Mouse (Mus musculus): ENCODE data around the gene Ugt1a10. TPM values are rescaled to one million over a fixed set of nuclear protein-coding genes. Genes with fewer than 3 reads are reported as not detected.

Gene Ugt1a10
- polyA plus RNA-seq, 1 experiment from 2014 or later, result not detected

- DNase-seq (ENCODE audit: low spot score), result no peak
- no peaks in the 10 kb centered on the region for H3K36me3 ChIP-seq
- no peak overlapping the region for H3K27ac ChIP-seq
- H3K27me3 ChIP-seq (ENCODE audit: low read depth, poor library complexity, severe bottlenecking), result no peaks in the 10 kb centered on the region
- H3K9me3 ChIP-seq (replicated peaks), result no peaks in the 10 kb centered on the region
- WGBS, result 68% methylated on average over 3 of the region's 3 CpGs
- no peak overlapping the region for H3K4me3 ChIP-seq
- no peaks in the 10 kb centered on the region for H3K4me1 ChIP-seq
Measured at GRCm38 (mm10) chr1:88192136-88192535, 136.9 kb downstream of the Ugt1a10 start.

GRCm38 (mm10) chr1:88195687-88196086 is 140.5 kb downstream of the Ugt1a10 start:
- WGBS, result 90% methylated on average over 1 of the region's 1 CpGs

GRCm38 (mm10) chr1:88197443-88197842 is 142.3 kb downstream of the Ugt1a10 start:
- Histone ChIP-seq H3K27ac (no peak overlapping the region), H3K36me3 (no peaks in the 10 kb centered on the region), H3K4me1 (no peaks in the 10 kb centered on the region), H3K27me3 (ENCODE audit: low read depth, poor library complexity, severe bottlenecking) (no peaks in the 10 kb centered on the region), H3K9me3 (replicated peaks) (no peaks in the 10 kb centered on the region), H3K4me3 (no peak overlapping the region)
- no peak for DNase-seq (ENCODE audit: low spot score)
- WGBS, result 81% methylated on average over 3 of the region's 3 CpGs

More at GRCm38 (mm10) chr1:88195687-88196086, 140.5 kb downstream of the Ugt1a10 start:
- Histone ChIP-seq H3K9me3 (replicated peaks) (no peaks in the 10 kb centered on the region), H3K4me3 (no peak overlapping the region), H3K27ac (no peak overlapping the region), H3K36me3 (no peaks in the 10 kb centered on the region), H3K4me1 (no peaks in the 10 kb centered on the region), H3K27me3 (ENCODE audit: low read depth, poor library complexity, severe bottlenecking) (no peaks in the 10 kb centered on the region)
- no peak for DNase-seq (ENCODE audit: low spot score)

GRCm38 (mm10) chr1:88199996-88200395 is 144.8 kb downstream of the Ugt1a10 start:
- Histone ChIP-seq H3K9me3 (replicated peaks) (no peaks in the 10 kb centered on the region; the same call in 1 of the 2 replicates), H3K4me3 (no peak overlapping the region), H3K36me3 (no peaks in the 10 kb centered on the region), H3K27ac (no peak overlapping the region), H3K27me3 (ENCODE audit: low read depth, poor library complexity, severe bottlenecking) (no peaks in the 10 kb centered on the region), H3K4me1 (peaks cover under 1% of the 10 kb centered on the region; the same call in 1 of the 2 replicates)
- DNase-seq (ENCODE audit: low spot score), result no peak
- WGBS, result 76% methylated on average over 2 of the region's 2 CpGs

- no peak within 1 kb of the TSS for H3K4me3 ChIP-seq
- 83% methylated on average over 7 of the region's 7 CpGs for WGBS
- peaks cover 5% of the 10 kb centered on the region for H3K4me1 ChIP-seq
- no peaks in the 10 kb centered on the region; the same call in 1 of the 2 replicates for H3K9me3 ChIP-seq (replicated peaks)
- no peak for DNase-seq (ENCODE audit: low spot score)
- H3K36me3 ChIP-seq, result no peaks in the 10 kb centered on the region
- no peaks in the 10 kb centered on the region for H3K27me3 ChIP-seq (ENCODE audit: low read depth, poor library complexity, severe bottlenecking)
- no peak within 1 kb of the TSS for H3K27ac ChIP-seq
Measured at GRCm38 (mm10) chr1:88200456-88200855, 145.3 kb downstream of the Ugt1a10 start, which contains the start of gene Ugt1a2. Ugt1a2 (plus strand) TSS chr1:88200601.

GRCm38 (mm10) chr1:88205294-88205922 is 150.2 kb downstream of the Ugt1a10 start, which contains the start of gene Dnajb3:
Dnajb3 (minus strand) TSS chr1:88205782.
- 7% methylated on average over 62 of the region's 62 CpGs for WGBS
- peak; percentile 88 for DNase-seq (ENCODE audit: low spot score)
- H3K27me3 ChIP-seq (ENCODE audit: low read depth, poor library complexity, severe bottlenecking), result 0 out of 2 replicates have a peak, but pooled peaks cover 7% of the 10 kb centered on the region
- peaks cover 7% of the 10 kb centered on the region for H3K4me1 ChIP-seq
- H3K9me3 ChIP-seq (replicated peaks), result peaks cover 2% of the 10 kb centered on the region; the same call in 1 of the 2 replicates
- no peaks in the 10 kb centered on the region for H3K36me3 ChIP-seq
- H3K27ac ChIP-seq, result peak within 1 kb of the TSS; percentile 92
- H3K4me3 ChIP-seq, result peak within 1 kb of the TSS; percentile 63

GRCm38 (mm10) chr1:88206843-88207479 is 151.8 kb downstream of the Ugt1a10 start:
- H3K9me3 ChIP-seq (replicated peaks), result peaks cover 9% of the 10 kb centered on the region
- no peak overlapping the region for H3K4me3 ChIP-seq
- 0 out of 2 replicates have a peak, but pooled peaks cover 7% of the 10 kb centered on the region for H3K27me3 ChIP-seq (ENCODE audit: low read depth, poor library complexity, severe bottlenecking)
- H3K4me1 ChIP-seq, result peaks cover 7% of the 10 kb centered on the region
- H3K27ac ChIP-seq, result no peak overlapping the region
- DNase-seq (ENCODE audit: low spot score), result no peak
- H3K36me3 ChIP-seq, result no peaks in the 10 kb centered on the region
- 83% methylated on average over 2 of the region's 2 CpGs for WGBS

- H3K4me3 ChIP-seq, result no peak within 1 kb of the TSS
- H3K4me1 ChIP-seq, result no peaks in the 10 kb centered on the region
- peak; percentile 41 for DNase-seq (ENCODE audit: low spot score)
- H3K27ac ChIP-seq, result no peak within 1 kb of the TSS
- WGBS, result 71% methylated on average over 8 of the region's 8 CpGs
- H3K27me3 ChIP-seq (ENCODE audit: low read depth, poor library complexity, severe bottlenecking), result 0 out of 2 replicates have a peak, but pooled peaks cover 6% of the 10 kb centered on the region
- H3K9me3 ChIP-seq (replicated peaks), result peaks cover 52% of the 10 kb centered on the region
- no peaks in the 10 kb centered on the region for H3K36me3 ChIP-seq
Measured at GRCm38 (mm10) chr1:88211812-88212211, 156.6 kb downstream of the Ugt1a10 start, which contains the start of gene Ugt1a1. Ugt1a1 (plus strand) TSS chr1:88211959.

- Histone ChIP-seq H3K4me3 (no peak overlapping the region), H3K27me3 (ENCODE audit: low read depth, poor library complexity, severe bottlenecking) (no peaks in the 10 kb centered on the region), H3K4me1 (no peaks in the 10 kb centered on the region), H3K9me3 (replicated peaks) (peaks cover 58% of the 10 kb centered on the region), H3K27ac (no peak overlapping the region), H3K36me3 (no peaks in the 10 kb centered on the region)
- peak; percentile 44 for DNase-seq (ENCODE audit: low spot score)
- 64% methylated on average over 8 of the region's 8 CpGs for WGBS
Measured at GRCm38 (mm10) chr1:88212341-88213045, 157.3 kb downstream of the Ugt1a10 start.

- no peaks in the 10 kb centered on the region for H3K4me1 ChIP-seq
- no peak overlapping the region for H3K27ac ChIP-seq
- DNase-seq (ENCODE audit: low spot score), result no peak
- no peaks in the 10 kb centered on the region for H3K27me3 ChIP-seq (ENCODE audit: low read depth, poor library complexity, severe bottlenecking)
- WGBS, result 89% methylated on average over 1 of the region's 1 CpGs
- H3K4me3 ChIP-seq, result no peak overlapping the region
- no peaks in the 10 kb centered on the region for H3K36me3 ChIP-seq
- H3K9me3 ChIP-seq (replicated peaks), result peaks cover 61% of the 10 kb centered on the region
Measured at GRCm38 (mm10) chr1:88213061-88213460, 157.9 kb downstream of the Ugt1a10 start.

GRCm38 (mm10) chr1:88213766-88214461 is 158.7 kb downstream of the Ugt1a10 start:
- Histone ChIP-seq H3K9me3 (replicated peaks) (peaks cover 61% of the 10 kb centered on the region), H3K4me1 (no peaks in the 10 kb centered on the region), H3K4me3 (no peak overlapping the region), H3K27me3 (ENCODE audit: low read depth, poor library complexity, severe bottlenecking) (no peaks in the 10 kb centered on the region), H3K27ac (no peak overlapping the region), H3K36me3 (no peaks in the 10 kb centered on the region)
- 88% methylated on average over 2 of the region's 2 CpGs for WGBS
- DNase-seq (ENCODE audit: low spot score), result peak; percentile 38

GRCm38 (mm10) chr1:88214462-88214952 is 159.3 kb downstream of the Ugt1a10 start:
- Histone ChIP-seq H3K36me3 (no peaks in the 10 kb centered on the region), H3K9me3 (replicated peaks) (peaks cover 61% of the 10 kb centered on the region), H3K4me3 (no peak overlapping the region), H3K27me3 (ENCODE audit: low read depth, poor library complexity, severe bottlenecking) (no peaks in the 10 kb centered on the region), H3K27ac (no peak overlapping the region), H3K4me1 (no peaks in the 10 kb centered on the region)
- WGBS, result 81% methylated on average over 2 of the region's 2 CpGs
- no peak for DNase-seq (ENCODE audit: low spot score)
